Mouse (Mus musculus) T-helper 17 cell (primary cell): ENCODE data around the gene Marveld3.

Experiments
- in situ Hi-C, 2 experiments: fragments of 300-600 bp; cut with MboI, MseI; formaldehyde crosslinking; loops; 1 replicate in 1 of 2; 2 replicates in 1 of 2; pipeline ENCODE4 v1.15.1; 2025; ENCODE audit warnings: high pct_unique_total_duplicates in 2 of 2

Gene Marveld3

DNA sequence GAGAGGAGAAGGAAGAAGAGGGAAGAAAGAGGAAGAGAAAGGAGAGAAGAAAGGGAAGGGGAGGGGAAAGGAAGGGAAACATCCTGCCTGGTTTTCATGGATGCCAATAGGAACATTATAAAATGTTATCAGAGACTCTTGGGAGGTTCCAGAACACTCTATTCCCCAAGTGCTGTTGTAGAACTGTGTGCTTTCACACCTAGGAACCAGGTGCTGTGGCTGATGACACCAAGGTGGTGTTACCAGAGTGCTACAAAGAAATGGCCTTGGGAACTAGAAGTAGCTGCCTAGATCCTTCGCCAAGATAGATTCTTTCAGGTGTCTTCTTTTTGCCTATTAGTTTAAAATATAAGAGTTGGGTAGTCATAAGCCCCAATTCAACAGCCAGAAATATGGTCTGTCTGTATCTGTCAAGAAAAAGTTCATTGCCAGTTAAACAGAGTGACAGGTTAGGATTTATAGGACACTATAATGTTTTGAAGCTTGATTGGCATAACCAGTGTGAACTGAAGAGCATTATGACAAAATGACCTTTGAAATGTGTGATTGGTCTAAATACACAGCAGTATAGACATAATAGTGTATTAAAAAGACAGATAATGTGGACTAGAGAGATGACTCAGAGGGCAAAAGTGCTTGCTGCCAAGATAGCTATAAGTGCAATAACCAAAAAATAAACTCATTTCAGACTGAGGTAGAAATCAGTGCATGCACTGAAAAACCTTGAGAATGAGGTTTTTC is 56.9 kb downstream of the Marveld3 start:
- in situ Hi-C loops, result no loop called here

DNA sequence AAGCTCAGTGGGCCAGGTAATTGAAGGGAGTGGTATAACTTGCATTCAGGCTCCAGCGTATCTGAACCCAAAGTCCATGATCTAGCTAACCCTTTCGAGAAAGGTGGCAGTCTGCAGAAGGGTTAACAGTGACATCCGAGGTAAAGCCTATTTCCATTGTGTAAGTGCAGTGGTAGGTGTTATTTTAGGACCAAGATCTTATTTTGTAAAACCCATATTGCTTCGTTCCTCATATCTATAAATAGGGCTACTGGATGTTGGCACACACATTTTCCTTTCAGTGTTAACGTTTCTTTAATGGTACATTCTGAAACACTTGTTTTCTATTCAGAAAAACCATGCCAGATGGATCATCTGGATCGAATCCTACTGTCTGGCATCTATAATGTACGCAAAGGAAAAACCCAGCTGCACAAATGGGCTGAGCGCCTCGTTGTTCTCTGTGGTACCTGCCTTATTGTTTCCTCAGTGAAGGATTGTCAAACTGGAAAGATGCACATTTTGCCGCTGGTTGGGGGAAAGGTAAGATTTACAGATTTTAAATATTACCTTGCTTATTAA is 58.0 kb downstream of the Marveld3 start:
- in situ Hi-C loops, result no loop called here

DNA sequence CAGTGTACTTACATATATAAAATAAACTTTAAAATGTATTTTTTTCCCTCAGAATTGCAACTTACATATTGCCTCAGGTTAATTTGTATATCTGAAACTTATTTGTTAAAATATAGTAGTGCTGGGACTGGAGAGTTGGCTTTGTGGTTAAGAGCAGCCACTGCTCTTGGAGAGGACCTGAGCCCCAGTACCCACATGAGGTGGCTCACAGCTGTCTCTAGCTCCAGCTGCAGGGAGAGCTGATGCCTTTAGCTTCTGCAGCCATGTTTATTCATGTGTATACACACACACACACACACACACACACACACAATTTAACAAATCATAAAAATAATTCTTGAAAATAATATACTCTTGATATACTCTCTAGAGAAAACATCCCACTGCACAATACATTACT is 59.6 kb downstream of the Marveld3 start:
- in situ Hi-C loops, result no loop called here
